Mouse (Mus musculus) cerebellum, adult 2 months (tissue): ENCODE measurements around the gene D11Wsu47e.

Experiments
- CTCF ChIP-seq: fragments of 200-500 bp; IDR thresholded peaks from 2 replicates; pipeline ENCODE4 v1.5.1; 2011; ENCODE audit warnings: low read depth, mild to moderate bottlenecking, control low read depth, low read length, moderate library complexity, borderline replicate concordance; ENCODE audit not compliant: insufficient read depth
- POLR2A ChIP-seq: fragments of 200-500 bp; IDR thresholded peaks from 2 replicates; pipeline ENCODE4 v1.6.1; 2011; ENCODE audit warnings: low read length, control low read depth, borderline replicate concordance; ENCODE audit not compliant: insufficient read depth

DNA sequence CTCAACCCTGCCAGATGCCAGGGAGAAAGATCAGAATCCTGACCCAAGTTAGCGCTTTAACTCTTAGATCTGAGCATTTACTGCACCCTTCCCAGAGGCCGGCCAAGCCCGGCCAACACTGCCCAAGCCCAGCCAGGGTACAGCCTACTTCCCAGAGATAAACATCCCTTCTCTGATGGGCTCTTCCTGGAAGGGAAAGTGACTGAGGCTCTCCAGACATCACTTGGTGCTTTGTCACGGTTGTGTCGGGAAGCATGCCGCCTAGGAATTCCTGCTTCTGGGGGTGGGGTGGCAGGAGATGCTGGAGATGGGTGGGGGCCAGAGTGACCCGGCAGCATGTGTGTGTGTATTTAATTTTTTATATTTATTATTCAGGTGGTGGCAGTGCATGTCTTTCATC is 55.9 kb downstream of the D11Wsu47e start:
- TF ChIP-seq CTCF (no peak), POLR2A (no peak)
